Mouse (Mus musculus) ovary, postnatal 36 days (tissue): Measurements from ENCODE around the gene Armc7.
"Not testable (repeated sequence)": the region's sequence is repeated elsewhere in the genome, so short reads cannot be mapped to it uniquely, and the experiment has no call there.

ENCODE experiments used
- DNase-seq: peaks from one replicate; pipeline ENCODE4 v3.0.0; 2022; ENCODE audit warnings: low spot score, mixed read lengths

Gene Armc7

GRCm38 (mm10) chr11:115455619-115456018 is 19.8 kb upstream of the Armc7 start:
- no peak for DNase-seq

GRCm38 (mm10) chr11:115456182-115456581 is 19.3 kb upstream of the Armc7 start:
- DNase-seq = no peak

GRCm38 (mm10) chr11:115457405-115457804 is 18.1 kb upstream of the Armc7 start:
- no peak for DNase-seq

- DNase-seq = no peak
Observed at GRCm38 (mm10) chr11:115460976-115461375, 14.5 kb upstream of the Armc7 start.

GRCm38 (mm10) chr11:115461846-115462242 is 13.6 kb upstream of the Armc7 start:
- no peak for DNase-seq

GRCm38 (mm10) chr11:115462243-115462891 is 13.1 kb upstream of the Armc7 start, which contains the start of gene Slc16a5:
Gene Slc16a5, plus strand, starts transcription at chr11:115462474.
- no peak for DNase-seq

- DNase-seq = no peak
Observed at GRCm38 (mm10) chr11:115463397-115463796, 12.1 kb upstream of the Armc7 start.

GRCm38 (mm10) chr11:115464851-115465250 is 10.6 kb upstream of the Armc7 start:
- no peak for DNase-seq

GRCm38 (mm10) chr11:115467217-115467618 is 8.2 kb upstream of the Armc7 start:
- no peak for DNase-seq

GRCm38 (mm10) chr11:115472183-115472582 is 3.3 kb upstream of the Armc7 start:
- DNase-seq = no peak

GRCm38 (mm10) chr11:115473626-115474275 is 1.7 kb upstream of the Armc7 start:
- DNase-seq = peak; percentile 90

- DNase-seq = no peak
Observed at GRCm38 (mm10) chr11:115475758-115476237, 331 bp downstream of the Armc7 start.

GRCm38 (mm10) chr11:115476630-115477029 is 1.2 kb downstream of the Armc7 start:
- DNase-seq = not testable (repeated sequence)

- DNase-seq = not testable (repeated sequence)
Observed at GRCm38 (mm10) chr11:115477388-115477787, 1.9 kb downstream of the Armc7 start.

- no peak for DNase-seq
Observed at GRCm38 (mm10) chr11:115478296-115478938, 3.0 kb downstream of the Armc7 start.

GRCm38 (mm10) chr11:115481553-115482259 is 6.2 kb downstream of the Armc7 start:
- DNase-seq = no peak

GRCm38 (mm10) chr11:115483278-115483677 is 7.8 kb downstream of the Armc7 start:
- no peak for DNase-seq

GRCm38 (mm10) chr11:115483726-115484125 is 8.3 kb downstream of the Armc7 start:
- DNase-seq = peak; percentile 72

GRCm38 (mm10) chr11:115485155-115485554 is 9.7 kb downstream of the Armc7 start:
- DNase-seq = no peak

- no peak for DNase-seq
Observed at GRCm38 (mm10) chr11:115488551-115489104, 13.2 kb downstream of the Armc7 start.

GRCm38 (mm10) chr11:115490441-115491355 is 15.2 kb downstream of the Armc7 start:
- DNase-seq = no peak
